ENCODE assay signal across 34 mouse cellular contexts in the genomic region with DNA sequence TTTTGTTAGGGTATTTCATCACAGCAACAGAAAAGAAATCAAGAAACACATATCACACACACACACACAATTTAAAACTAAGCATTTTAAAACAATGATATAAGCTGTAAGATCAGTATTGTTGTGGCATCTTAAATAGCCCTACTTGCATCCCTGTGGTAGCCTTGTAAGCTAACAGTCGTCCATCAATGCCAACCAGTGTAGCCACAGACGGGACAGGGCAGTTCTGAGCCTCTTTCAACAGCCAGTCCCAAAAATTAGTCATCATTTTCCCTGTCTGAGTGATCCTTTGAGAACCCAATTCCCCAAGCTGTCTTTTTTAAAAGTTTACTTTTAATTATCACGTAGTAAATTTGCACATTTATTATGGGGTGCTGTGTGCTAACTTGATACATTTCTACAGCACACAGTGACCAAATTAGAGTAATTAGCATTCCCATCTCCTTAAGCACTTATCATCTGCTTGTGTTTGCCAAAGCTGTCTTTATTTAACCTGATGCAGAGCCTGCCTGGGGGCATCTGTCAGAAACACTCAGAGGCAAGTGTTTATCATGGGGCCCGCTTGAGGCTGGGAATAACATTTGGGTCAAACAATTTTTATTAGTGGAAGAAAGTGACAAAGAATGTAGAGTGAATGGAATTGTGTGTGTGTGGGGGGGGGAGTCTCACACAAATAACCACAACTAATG. TPM values are rescaled to one million over a fixed set of nuclear protein-coding genes. Genes with fewer than 3 reads are reported as not detected.
DNase-seq lines count a peak whose midpoint lies in the region; ATAC-seq lines count a peak whose summit lies in the region.
"Had no signal": no experiment of that assay in that cellular context is flagged by ENCODE, and none has a peak within 500 bp of the region (broad histone marks: within the 10 kb centered on the region; RNA-seq: fewer than 3 reads in every experiment).

No protein-coding gene starts in this region.

- no peak overlapping the region for H3K4me2 ChIP-seq in forebrain, embryonic 15.5 days (replicated peaks)
- no peak overlapping the region for H3K4me2 ChIP-seq in forebrain, embryonic 12.5 days
- no peak overlapping the region for H3K4me2 ChIP-seq in hindbrain, embryonic 16.5 days (ENCODE audit: low read length)
- no peak overlapping the region for H3K4me2 ChIP-seq in hindbrain, embryonic 13.5 days
- H3K4me2 ChIP-seq: embryonic facial prominence, embryonic 15.5 days; heart, embryonic 15.5 days; hindbrain, embryonic 15.5 days; limb, embryonic 13.5 days; liver, embryonic 11.5 days; midbrain, embryonic 13.5 days had no signal

- no peaks in the 10 kb centered on the region for H3K27me3 ChIP-seq in forebrain, embryonic 15.5 days
- H3K27me3 ChIP-seq in forebrain, embryonic 12.5 days, result no peaks in the 10 kb centered on the region
- H3K27me3 ChIP-seq in hindbrain, embryonic 16.5 days (replicated peaks; ENCODE audit: control insufficient read depth, insufficient read depth, low read length), result no peaks in the 10 kb centered on the region
- H3K27me3 ChIP-seq in hindbrain, embryonic 13.5 days, result no peaks in the 10 kb centered on the region
- H3K27me3 ChIP-seq: embryonic facial prominence, embryonic 15.5 days; heart, embryonic 15.5 days; hindbrain, embryonic 15.5 days; limb, embryonic 13.5 days; megakaryocyte, embryonic 14.5 days; midbrain, embryonic 13.5 days had no signal

- no peaks in the 10 kb centered on the region; the same call in 1 of the 2 replicates for H3K4me1 ChIP-seq in forebrain, embryonic 15.5 days
- H3K4me1 ChIP-seq in forebrain, embryonic 12.5 days, result no peaks in the 10 kb centered on the region
- no peaks in the 10 kb centered on the region for H3K4me1 ChIP-seq in hindbrain, embryonic 16.5 days (ENCODE audit: control insufficient read depth, insufficient read depth, low read depth, low read length)
- H3K4me1 ChIP-seq in hindbrain, embryonic 13.5 days (replicated peaks), result peaks cover 3% of the 10 kb centered on the region; the same call in 1 of the 2 replicates
- H3K4me1 ChIP-seq: embryonic facial prominence, embryonic 15.5 days; heart, embryonic 10.5 days; heart, embryonic 15.5 days; limb, embryonic 13.5 days; megakaryocyte, embryonic 14.5 days; midbrain, embryonic 13.5 days had no signal

- peaks cover 3% of the 10 kb centered on the region; the same call in 1 of the 2 replicates for H3K36me3 ChIP-seq in forebrain, embryonic 15.5 days
- H3K36me3 ChIP-seq in forebrain, embryonic 12.5 days (replicated peaks), result peaks cover 7% of the 10 kb centered on the region
- no peaks in the 10 kb centered on the region for H3K36me3 ChIP-seq in hindbrain, embryonic 16.5 days (ENCODE audit: control insufficient read depth, insufficient read depth, low read length)
- H3K36me3 ChIP-seq in hindbrain, embryonic 13.5 days, result peaks cover 7% of the 10 kb centered on the region; the same call in 1 of the 2 replicates
- H3K36me3 ChIP-seq: embryonic facial prominence, embryonic 10.5 days; embryonic facial prominence, embryonic 15.5 days; heart, embryonic 10.5 days; heart, embryonic 15.5 days; hindbrain, embryonic 15.5 days; limb, embryonic 13.5 days had no signal

- no peak overlapping the region for H3K9ac ChIP-seq in forebrain, embryonic 15.5 days (replicated peaks)
- no peak overlapping the region for H3K9ac ChIP-seq in forebrain, embryonic 12.5 days
- H3K9ac ChIP-seq in hindbrain, embryonic 16.5 days (ENCODE audit: low read depth, low read length), result no peak overlapping the region
- no peak overlapping the region for H3K9ac ChIP-seq in hindbrain, embryonic 13.5 days
- H3K9ac ChIP-seq: embryonic facial prominence, embryonic 15.5 days; heart, embryonic 15.5 days; hindbrain, embryonic 15.5 days; limb, embryonic 13.5 days; liver, postnatal 0 days; midbrain, embryonic 13.5 days had no signal

- peak; percentile 27 for DNase-seq in fibroblast of lung, adult 2 months (ENCODE audit: low read depth)
- DNase-seq in urinary bladder, postnatal 14 days (ENCODE audit: low spot score), result no peak
- no peak for DNase-seq in gastrocnemius, postnatal 4 days (ENCODE audit: low spot score in 2 of 2)
- DNase-seq: adrenal gland, adult 2 months; adrenal gland, postnatal 36 days; cerebellum, adult 2 months; cerebellum, postnatal 14 days; gastrocnemius, postnatal 10 days; kidney, adult 18-20 months; kidney, postnatal 36 days; liver, postnatal 0 days; lung, postnatal 4 days; right cerebral cortex, postnatal 25 days; thymus, adult 2 months; thymus, postnatal 36 days had no signal

- ATAC-seq in forebrain, embryonic 15.5 days (replicated peaks), result 0 out of 2 replicates have a peak, but pooled peaks have one; percentile 51
- no peak for ATAC-seq in forebrain, embryonic 12.5 days (ENCODE audit: low FRiP score)
- ATAC-seq in hindbrain, embryonic 16.5 days, result 0 out of 2 replicates have a peak, but pooled peaks have one; percentile 11
- no peak for ATAC-seq in hindbrain, embryonic 13.5 days (ENCODE audit: low FRiP score)
- ATAC-seq: activated CD4-positive, CD25-positive, alpha-beta regulatory T cell, adult 4 months; liver, postnatal 0 days; lung, postnatal 0 days; midbrain, embryonic 13.5 days had no signal

- 32% methylated on average over 4 of the region's 4 CpGs for WGBS in forebrain, embryonic 15.5 days
- WGBS in forebrain, embryonic 12.5 days, result 52% methylated on average over 4 of the region's 4 CpGs
- WGBS in hindbrain, embryonic 16.5 days, result 48% methylated on average over 4 of the region's 4 CpGs
- 37% methylated on average over 4 of the region's 4 CpGs for WGBS in hindbrain, embryonic 13.5 days

- H3K4me3 ChIP-seq in forebrain, embryonic 15.5 days, result no peak overlapping the region
- no peak overlapping the region for H3K4me3 ChIP-seq in forebrain, embryonic 12.5 days (replicated peaks)
- no peak overlapping the region for H3K4me3 ChIP-seq in hindbrain, embryonic 16.5 days (ENCODE audit: low read length)
- H3K4me3 ChIP-seq in hindbrain, embryonic 13.5 days, result no peak overlapping the region
- H3K4me3 ChIP-seq: embryonic facial prominence, embryonic 10.5 days; embryonic facial prominence, embryonic 15.5 days; heart, embryonic 10.5 days; heart, embryonic 15.5 days; hindbrain, embryonic 15.5 days; layer of hippocampus, adult 2 months; left cerebral cortex, adult 2 months; limb, embryonic 13.5 days; megakaryocyte, embryonic 14.5 days; midbrain, embryonic 13.5 days had no signal

- H3K27ac ChIP-seq in forebrain, embryonic 15.5 days (replicated peaks), result no peak overlapping the region
- H3K27ac ChIP-seq in forebrain, embryonic 12.5 days, result no peak overlapping the region
- no peak overlapping the region for H3K27ac ChIP-seq in hindbrain, embryonic 16.5 days (ENCODE audit: low read depth, low read length)
- H3K27ac ChIP-seq in hindbrain, embryonic 13.5 days, result no peak overlapping the region
- H3K27ac ChIP-seq: embryonic facial prominence, embryonic 10.5 days; embryonic facial prominence, embryonic 15.5 days; heart, embryonic 10.5 days; heart, embryonic 15.5 days; hindbrain, embryonic 15.5 days; layer of hippocampus, adult 2 months; left cerebral cortex, adult 2 months; limb, embryonic 13.5 days; midbrain, embryonic 13.5 days had no signal

- H3K9me3 ChIP-seq in forebrain, embryonic 15.5 days, result no peaks in the 10 kb centered on the region
- H3K9me3 ChIP-seq in forebrain, embryonic 12.5 days, result no peaks in the 10 kb centered on the region
- no peaks in the 10 kb centered on the region for H3K9me3 ChIP-seq in hindbrain, embryonic 16.5 days (ENCODE audit: control insufficient read depth, low read length)
- no peaks in the 10 kb centered on the region for H3K9me3 ChIP-seq in hindbrain, embryonic 13.5 days
- H3K9me3 ChIP-seq: embryonic facial prominence, embryonic 10.5 days; embryonic facial prominence, embryonic 15.5 days; heart, embryonic 10.5 days; heart, embryonic 15.5 days; hindbrain, embryonic 15.5 days; limb, embryonic 13.5 days; megakaryocyte, embryonic 14.5 days; midbrain, embryonic 13.5 days had no signal

RNA-seq across cellular contexts. Expression of a gene that starts 47.9 kb away (rescaled TPM):
- polyA plus RNA-seq in forebrain, embryonic 15.5 days (2015; fragmentation: Nextera tagmentation; extraction: Ambion mirVana), result 10.3 and 12.8 TPM in 2 replicates
- 27.8 and 32.0 TPM in 2 replicates for polyA plus RNA-seq in forebrain, embryonic 12.5 days (2016; fragmentation: Nextera tagmentation; extraction: Ambion mirVana)
- 15.0 and 17.1 TPM in 2 replicates for polyA plus RNA-seq in hindbrain, embryonic 16.5 days (2015; fragmentation: Nextera tagmentation; extraction: Ambion mirVana)
- 14.1 TPM in 2 replicates for polyA plus RNA-seq in hindbrain, embryonic 13.5 days (2015; fragmentation: Nextera tagmentation; extraction: Ambion mirVana)
- total RNA-seq in gastrocnemius, postnatal 4 days (2021), result 10 to 100 TPM; 23.7 to 24.8 TPM
- total RNA-seq: MEL; monocyte, adult 5-6 weeks had no signal

Comparison
In these comparisons a context has a peak if more than half of its experiments do, and no peak if none do; other contexts are left out.
1. ATAC-seq: peak in forebrain, embryonic 15.5 days (single experiment) and hindbrain, embryonic 16.5 days (single experiment); none in forebrain, embryonic 12.5 days (single experiment) and hindbrain, embryonic 13.5 days (single experiment).